In the genomic region with DNA sequence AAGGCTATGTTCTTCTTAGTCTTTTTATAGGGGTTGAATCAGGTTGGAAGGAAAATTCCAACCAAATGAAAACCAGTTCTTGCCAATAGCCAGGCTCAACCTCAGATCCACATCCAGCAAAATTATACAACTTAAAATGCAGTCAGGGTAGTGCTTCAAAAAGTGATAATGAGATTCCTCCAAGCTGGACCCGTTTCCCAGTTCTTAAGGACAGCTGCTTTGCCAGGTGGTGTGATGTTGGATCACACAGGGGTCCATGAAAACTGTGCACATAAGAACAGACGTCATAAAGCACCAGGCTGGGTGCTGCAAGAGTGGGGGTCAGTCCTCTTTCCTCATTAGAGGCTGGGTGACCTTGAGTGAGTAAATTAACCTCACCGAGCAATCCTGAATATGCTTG, we compare ENCODE assay signal across 9 mouse cellular contexts.
A peak's percentile ranks its signal among the peaks of the same experiment; 100 is the strongest.
DNase-seq lines count a peak whose midpoint lies in the region; ATAC-seq lines count a peak whose summit lies in the region.
"Had no signal": no experiment of that assay in that cellular context is flagged by ENCODE, and none has a peak within 500 bp of the region (broad histone marks: within the 10 kb centered on the region; RNA-seq: fewer than 3 reads in every experiment).

No protein-coding gene starts in this region.

- peak; percentile 98 for ATAC-seq in frontal cortex, adult (ENCODE audit: low TSS enrichment)
- ATAC-seq in activated CD4-positive, CD25-positive, alpha-beta regulatory T cell, adult 4 months: no peak

- DNase-seq in brain, embryonic 18.5 days (ENCODE audit: low read depth, low spot score): peak; percentile 71
- peak; percentile 23 to 25 for DNase-seq in layer of hippocampus, postnatal 25 days (ENCODE audit: extremely low spot score in 1 of 2, low spot score in 1 of 2)
- DNase-seq in right cerebral cortex, adult 2 months (ENCODE audit: low spot score in 2 of 2): peak; percentile 43 to 71
- DNase-seq in embryo, embryonic 10.5 days (ENCODE audit: low spot score): no peak
- no peak for DNase-seq in cerebellum, postnatal 14 days
- DNase-seq: gastrocnemius, postnatal 14 days; retina, postnatal 1 day had no signal

Comparison
In these comparisons a context has a peak if more than half of its experiments do, and no peak if none do; other contexts are left out.
1. DNase-seq: peak in brain, embryonic 18.5 days (single experiment), layer of hippocampus, postnatal 25 days (2 of 2) and right cerebral cortex, adult 2 months (2 of 2); none in embryo, embryonic 10.5 days (single experiment) and cerebellum, postnatal 14 days (0 of 2).